Mouse (Mus musculus) ES-E14 (cell line): ENCODE results near the gene Fhit. TPM values are rescaled to one million over a fixed set of nuclear protein-coding genes. Genes with fewer than 3 reads are reported as not detected.

Experiments
- DNase-seq: peaks from one replicate; pipeline ENCODE4 v3.0.0-alpha.2; 2013; ENCODE audit warnings: low read depth, low spot score
- H3K27ac ChIP-seq: 2 replicates; pipeline ENCODE4 v1.5.1; 2012; ENCODE audit warnings: low read depth, mild to moderate bottlenecking, low read length, moderate library complexity, mixed read lengths; ENCODE audit not compliant: poor library complexity, insufficient read depth, severe bottlenecking
- H3K36me3 ChIP-seq: 2 replicates; pipeline ENCODE4 v1.6.1; 2012; ENCODE audit warnings: mild to moderate bottlenecking, low read length, moderate library complexity, mixed read lengths; ENCODE audit not compliant: control insufficient read depth, poor library complexity, insufficient read depth, severe bottlenecking
- H3K4me1 ChIP-seq, 2 experiments: fragments of 150-350 bp in 1 of 2; sonication (generic) in 1 of 2; 2 replicates each; pipeline ENCODE4 v1.6.1; 2012; ENCODE audit warnings: low read length in 2 of 2, mild to moderate bottlenecking in 1 of 2, mixed read lengths in 1 of 2; ENCODE audit not compliant: control insufficient read depth in 2 of 2, insufficient read depth in 2 of 2, poor library complexity in 1 of 2
- H3K4me3 ChIP-seq, 2 experiments: fragments of 150-350 bp in 1 of 2; sonication (generic) in 1 of 2; 2 replicates each; pipeline ENCODE4 v1.5.1; 2012; ENCODE audit warnings: low read length in 2 of 2, low read depth in 1 of 2, mild to moderate bottlenecking in 1 of 2, mixed read lengths in 1 of 2; ENCODE audit not compliant: insufficient read depth in 1 of 2, poor library complexity in 1 of 2, severe bottlenecking in 1 of 2
- H3K9ac ChIP-seq: 2 replicates; pipeline ENCODE4 v1.6.1; 2012; ENCODE audit warnings: low read depth, mild to moderate bottlenecking, low read length, mixed read lengths; ENCODE audit not compliant: poor library complexity, insufficient read depth, severe bottlenecking
- H3K9me3 ChIP-seq: fragments of 150-350 bp; sonication (generic); 2 replicates; pipeline ENCODE4 v1.6.1; 2012; ENCODE audit warnings: low read depth, mild to moderate bottlenecking, low read length; ENCODE audit not compliant: control insufficient read depth, insufficient read depth
- CHD2 ChIP-seq: IDR thresholded peaks from 2 replicates; pipeline ENCODE4 v1.6.1; 2014; ENCODE audit warnings: mild to moderate bottlenecking, low read depth, low read length, inconsistent platforms
- HCFC1 ChIP-seq: IDR thresholded peaks from 2 replicates; pipeline ENCODE4 v1.6.1; 2012; ENCODE audit warnings: low read length, inconsistent platforms, borderline replicate concordance; ENCODE audit not compliant: insufficient read depth
- MAFK ChIP-seq: IDR thresholded peaks from 2 replicates; pipeline ENCODE4 v1.6.1; 2014; ENCODE audit warnings: mild to moderate bottlenecking, low read depth, low read length, inconsistent platforms; ENCODE audit not compliant: insufficient read depth
- ZC3H11A ChIP-seq: IDR thresholded peaks from 2 replicates; pipeline ENCODE4 v1.6.1; 2012; ENCODE audit warnings: low read depth, mild to moderate bottlenecking, inconsistent platforms, low read length, borderline replicate concordance
- ZNF384 ChIP-seq: IDR thresholded peaks from 2 replicates; pipeline ENCODE4 v1.6.1; 2012; ENCODE audit warnings: low read depth, low read length, inconsistent platforms
- in situ Hi-C, 2 experiments: fragments of 600-800 bp; cut with MboI; formaldehyde crosslinking; loops; one replicate each; pipeline ENCODE4 v1.15.1; 2025; ENCODE audit warnings: low sequenced_read_pairs in 2 of 2, inconsistent platforms in 1 of 2; ENCODE audit not compliant: unreplicated experiment in 2 of 2
- total RNA-seq: library from RNA; depleted of rRNA; stranded (reverse); fragments of 300-350 nt; gene quantifications from 2 replicates; pipeline ENCODE4 v1.2.3, GENCODE M21; 2012

Gene Fhit
- total RNA-seq, 1 experiment = 1.0 TPM

GRCm38 (mm10) chr14:10205699-10206098, 956.1 kb downstream of the Fhit start:
- Histone ChIP-seq H3K9me3 (no peaks in the 10 kb centered on the region), H3K4me3 (no peak overlapping the region), H3K4me1 (no peaks in the 10 kb centered on the region), H3K36me3 (no peaks in the 10 kb centered on the region), H3K9ac (no peak overlapping the region), H3K27ac (no peak overlapping the region)
- in situ Hi-C loops = no loop called here
- no peak for TF ChIP-seq MAFK
- TF ChIP-seq HCFC1 = no peak
- no peak for TF ChIP-seq ZNF384
- no peak for TF ChIP-seq CHD2
- no peak for TF ChIP-seq ZC3H11A
- DNase-seq = no peak

- no peak overlapping the region for H3K9ac ChIP-seq
- TF ChIP-seq MAFK = no peak
- no peak for TF ChIP-seq CHD2
- TF ChIP-seq HCFC1 = no peak
- no peak for TF ChIP-seq ZNF384
- TF ChIP-seq ZC3H11A = no peak
- DNase-seq = no peak
- no peak overlapping the region for H3K27ac ChIP-seq
- H3K9me3 ChIP-seq = no peaks in the 10 kb centered on the region
- no peak overlapping the region for H3K4me3 ChIP-seq
- in situ Hi-C loops = no loop called here
- no peaks in the 10 kb centered on the region for H3K4me1 ChIP-seq
- no peaks in the 10 kb centered on the region for H3K36me3 ChIP-seq
Measured at GRCm38 (mm10) chr14:10205290-10205689, 956.5 kb downstream of the Fhit start.

DNA sequence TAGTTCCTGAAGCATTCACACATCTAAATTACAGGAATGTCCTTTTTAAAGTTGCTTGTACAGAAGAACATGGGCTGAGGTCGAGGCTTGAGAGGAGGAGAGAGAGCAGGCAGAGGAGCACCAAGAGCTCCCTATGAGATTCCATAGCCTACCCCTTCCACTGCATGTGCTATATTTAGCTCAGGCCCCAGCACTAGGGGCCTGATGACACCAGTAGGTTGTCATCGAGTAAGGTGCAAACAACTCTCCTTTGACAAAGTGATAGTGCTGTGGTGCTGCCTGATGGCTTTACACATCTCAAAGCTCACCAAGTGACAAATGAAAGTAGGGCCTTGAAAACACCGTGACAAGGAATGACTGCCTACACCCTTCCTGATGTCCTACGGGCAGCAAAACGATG, 967.7 kb downstream of the Fhit start:
- no peak overlapping the region for H3K27ac ChIP-seq
- in situ Hi-C loops = no loop called here

DNA sequence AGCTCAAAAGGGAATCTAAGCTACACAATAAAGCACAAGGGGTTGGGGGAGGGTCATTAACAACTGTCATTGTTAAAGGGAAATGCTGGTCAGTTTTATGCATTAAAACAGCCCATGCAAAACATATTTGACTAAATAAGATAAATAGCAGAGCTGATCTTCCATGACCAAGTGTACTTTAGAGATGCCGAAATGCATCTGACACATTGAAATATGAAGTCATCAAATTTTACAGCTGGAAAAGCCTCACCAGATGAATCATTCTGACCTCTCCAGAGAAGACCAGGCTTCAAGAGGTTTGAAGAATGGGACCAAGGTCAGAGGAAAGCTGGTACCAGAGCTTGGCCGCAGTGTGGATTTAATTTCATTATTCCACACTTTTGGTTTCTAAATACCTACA, 990.1 kb downstream of the Fhit start:
- H3K36me3 ChIP-seq = no peaks in the 10 kb centered on the region
- H3K4me3 ChIP-seq = no peak overlapping the region
- no peak overlapping the region for H3K27ac ChIP-seq
- no peak overlapping the region for H3K9ac ChIP-seq
- in situ Hi-C loops = no loop called here
- no peaks in the 10 kb centered on the region for H3K4me1 ChIP-seq
- TF ChIP-seq CHD2 (no peak), MAFK (no peak), ZC3H11A (no peak)
- DNase-seq = no peak
- H3K9me3 ChIP-seq = no peaks in the 10 kb centered on the region

More for the DNA sequence above, 967.7 kb downstream of the Fhit start:
- Histone ChIP-seq H3K9ac (no peak overlapping the region), H3K9me3 (no peaks in the 10 kb centered on the region), H3K4me1 (no peaks in the 10 kb centered on the region), H3K4me3 (no peak overlapping the region), H3K36me3 (no peaks in the 10 kb centered on the region)
- TF ChIP-seq CHD2 = no peak
- no peak for TF ChIP-seq ZNF384
- TF ChIP-seq ZC3H11A = no peak
- TF ChIP-seq MAFK = no peak
- TF ChIP-seq HCFC1 = no peak
- no peak for DNase-seq

GRCm38 (mm10) chr14:10166641-10167429, 995.0 kb downstream of the Fhit start:
- in situ Hi-C loops = no loop called here
- H3K4me3 ChIP-seq = no peak overlapping the region

More at GRCm38 (mm10) chr14:10166641-10167429, 995.0 kb downstream of the Fhit start:
- Histone ChIP-seq H3K27ac (no peak overlapping the region), H3K9me3 (no peaks in the 10 kb centered on the region), H3K9ac (no peak overlapping the region), H3K4me1 (no peaks in the 10 kb centered on the region), H3K36me3 (no peaks in the 10 kb centered on the region)
- TF ChIP-seq HCFC1 (no peak), MAFK (no peak), ZC3H11A (no peak), ZNF384 (no peak), CHD2 (no peak)
- DNase-seq = no peak
